Mouse (Mus musculus): ENCODE measurements around the gene Abcb4. TPM values are rescaled to one million over a fixed set of nuclear protein-coding genes. Genes with fewer than 3 reads are reported as not detected.
"Not testable (repeated sequence)": the region's sequence is repeated elsewhere in the genome, so short reads cannot be mapped to it uniquely, and the experiment has no call there.

Gene Abcb4
- polyA plus RNA-seq (2012; rRNA removed) = 4.9 and 6.9 TPM in 2 replicates

GRCm38 (mm10) chr5:8893300-8894103 is at the start of gene Abcb4:
Gene Abcb4, plus strand, starts transcription at chr5:8893717.
- H3K4me3 ChIP-seq (ENCODE audit: extremely low read depth, insufficient read depth, insufficient read length) = peak within 1 kb of the TSS; percentile 70
- no peaks in the 10 kb centered on the region for H3K36me3 ChIP-seq (ENCODE audit: control insufficient read depth, insufficient read depth, low read length)
- WGBS = under 1% methylated on average over 64 of the region's 65 CpGs
- H3K27ac ChIP-seq (ENCODE audit: insufficient read depth, low read length) = peak within 1 kb of the TSS; percentile 57
- peak in 1 of 2 experiments; percentile 55 for DNase-seq (ENCODE audit: low read depth in 1 of 2, low spot score in 2 of 2)
- no peaks in the 10 kb centered on the region for H3K27me3 ChIP-seq (ENCODE audit: control insufficient read depth, insufficient read depth, low read length)
- H3K4me1 ChIP-seq (ENCODE audit: control insufficient read depth, insufficient read depth, insufficient read length) = peaks cover 8% of the 10 kb centered on the region; the same call in 1 of the 2 replicates
- peak; percentile 56; the same call in 1 of the 2 replicates for TF ChIP-seq CTCF (IDR thresholded peaks at IDR 0.05; ENCODE audit: extremely low read depth, insufficient read depth, insufficient read length, insufficient replicate concordance)
- TF ChIP-seq POLR2A (IDR thresholded peaks at IDR 0.05; ENCODE audit: low read depth, low read length) = no peak

DNA sequence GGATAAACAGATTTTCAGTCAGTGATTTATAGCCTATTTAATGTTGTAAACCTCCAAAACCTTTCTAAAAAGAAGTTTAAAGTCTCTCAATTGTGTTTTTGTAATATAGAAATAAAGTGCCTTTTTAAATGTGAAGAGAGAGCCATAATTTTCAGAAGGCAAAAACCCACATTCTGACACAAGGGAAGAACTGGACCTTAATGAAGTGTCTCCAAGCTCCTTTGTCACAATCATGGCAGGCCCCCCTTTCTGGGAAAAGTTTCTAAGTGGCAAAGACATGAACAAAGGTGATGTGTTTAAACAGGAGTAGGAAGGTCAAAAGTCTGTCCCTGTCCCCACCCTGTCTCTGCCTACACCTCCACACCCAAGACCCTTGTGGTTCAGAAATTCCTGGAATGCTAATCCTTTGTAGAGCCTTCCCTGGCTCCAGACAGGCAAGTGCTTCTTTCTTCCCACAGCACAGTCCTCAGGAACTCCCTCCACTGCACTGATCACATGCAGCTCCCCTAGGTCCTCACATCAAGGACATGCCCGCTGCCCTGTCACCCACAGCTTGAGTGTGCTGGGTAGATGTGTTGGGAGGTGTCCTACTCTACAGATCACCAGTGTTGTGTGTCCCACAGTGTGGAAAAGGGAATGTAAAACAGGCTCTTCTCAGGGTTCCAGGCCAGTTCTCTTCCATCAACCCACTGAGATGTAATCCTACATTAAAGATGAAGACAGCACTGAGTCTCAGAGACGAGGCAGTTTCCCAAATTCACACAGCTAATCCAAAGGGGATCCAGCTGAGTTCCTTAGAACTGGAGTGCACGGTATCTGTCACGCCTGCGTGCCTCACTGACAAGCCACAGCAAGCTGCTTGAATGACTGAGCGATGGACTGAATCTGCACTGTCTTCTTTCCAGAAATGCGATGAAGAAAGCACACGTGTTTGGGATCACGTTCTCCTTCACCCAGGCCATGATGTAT is 44.6 kb upstream of the Abcb4 start:
- H3K4me1 ChIP-seq (ENCODE audit: control insufficient read depth, insufficient read depth, insufficient read length); H3K27me3 ChIP-seq (ENCODE audit: control insufficient read depth, insufficient read depth, low read length); DNase-seq (ENCODE audit: low read depth in 1 of 2, low spot score in 2 of 2); H3K36me3 ChIP-seq (ENCODE audit: control insufficient read depth, insufficient read depth, low read length); H3K27ac ChIP-seq (ENCODE audit: insufficient read depth, low read length); H3K4me3 ChIP-seq (ENCODE audit: extremely low read depth, insufficient read depth, insufficient read length): not testable (repeated sequence)
- WGBS = 78% methylated on average over 8 of the region's 9 CpGs

DNA sequence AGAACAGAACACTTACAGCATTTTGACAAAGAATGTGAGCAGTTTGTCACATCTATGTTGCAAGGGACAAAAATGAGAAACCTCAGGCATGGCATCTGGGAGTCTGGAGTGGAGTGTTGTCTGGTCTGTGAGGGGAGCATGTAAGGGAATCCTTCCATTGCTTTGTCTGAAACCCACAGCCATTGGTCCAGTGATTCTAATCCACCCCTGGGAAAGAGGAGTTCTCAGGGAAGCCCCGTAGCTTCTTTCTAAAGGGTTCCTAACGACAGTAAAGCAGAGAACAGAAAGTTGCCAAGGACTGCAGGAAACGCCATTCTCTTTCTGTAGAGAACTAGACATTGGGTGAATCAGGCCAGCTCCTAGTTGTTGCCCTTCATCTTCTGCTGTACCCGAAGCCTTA is 42.7 kb upstream of the Abcb4 start:
- WGBS = 83% methylated on average over 4 of the region's 4 CpGs
- Histone ChIP-seq H3K36me3 (ENCODE audit: control insufficient read depth, insufficient read depth, low read length) (no peaks in the 10 kb centered on the region), H3K4me1 (ENCODE audit: control insufficient read depth, insufficient read depth, insufficient read length) (no peaks in the 10 kb centered on the region), H3K4me3 (ENCODE audit: extremely low read depth, insufficient read depth, insufficient read length) (no peak overlapping the region), H3K27me3 (ENCODE audit: control insufficient read depth, insufficient read depth, low read length) (no peaks in the 10 kb centered on the region), H3K27ac (ENCODE audit: insufficient read depth, low read length) (no peak overlapping the region)
- no peak for TF ChIP-seq POLR2A (IDR thresholded peaks at IDR 0.05; ENCODE audit: low read depth, low read length)
- TF ChIP-seq CTCF (IDR thresholded peaks at IDR 0.05; ENCODE audit: extremely low read depth, insufficient read depth, insufficient read length, insufficient replicate concordance) = no peak
- DNase-seq (ENCODE audit: low read depth in 1 of 2, low spot score in 2 of 2) = no peak

GRCm38 (mm10) chr5:8857201-8857600 is 36.3 kb upstream of the Abcb4 start:
- Histone ChIP-seq H3K4me3 (ENCODE audit: extremely low read depth, insufficient read depth, insufficient read length) (no peak overlapping the region), H3K4me1 (ENCODE audit: control insufficient read depth, insufficient read depth, insufficient read length) (no peaks in the 10 kb centered on the region), H3K36me3 (ENCODE audit: control insufficient read depth, insufficient read depth, low read length) (no peaks in the 10 kb centered on the region), H3K27ac (ENCODE audit: insufficient read depth, low read length) (no peak overlapping the region), H3K27me3 (ENCODE audit: control insufficient read depth, insufficient read depth, low read length) (no peaks in the 10 kb centered on the region)
- no peak for TF ChIP-seq POLR2A (IDR thresholded peaks at IDR 0.05; ENCODE audit: low read depth, low read length)
- no peak for TF ChIP-seq CTCF (IDR thresholded peaks at IDR 0.05; ENCODE audit: extremely low read depth, insufficient read depth, insufficient read length, insufficient replicate concordance)
- 85% methylated on average over 6 of the region's 6 CpGs for WGBS
- DNase-seq (ENCODE audit: low read depth in 1 of 2, low spot score in 2 of 2) = no peak

DNA sequence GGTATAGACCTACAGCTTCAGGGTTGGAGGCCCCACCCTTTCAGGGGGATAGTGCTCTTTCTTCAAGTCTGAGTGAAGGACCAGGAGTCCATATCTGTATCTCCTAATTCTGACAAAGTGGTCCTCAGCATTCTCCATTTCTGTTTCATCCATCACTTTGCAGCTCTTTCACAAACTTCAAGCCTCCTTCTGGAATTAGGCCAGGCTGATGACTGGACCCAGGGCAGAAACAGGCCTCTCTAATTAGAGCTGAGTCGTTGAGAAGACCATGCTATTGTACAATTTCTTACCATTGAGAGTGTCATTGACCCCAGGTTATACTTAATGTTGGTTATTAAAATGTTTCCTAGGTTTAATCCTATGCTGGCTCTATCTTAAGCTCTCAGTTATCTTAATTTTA is 31.7 kb upstream of the Abcb4 start:
- no peaks in the 10 kb centered on the region for H3K36me3 ChIP-seq (ENCODE audit: control insufficient read depth, insufficient read depth, low read length)
- WGBS = 84% methylated on average over 1 of the region's 1 CpGs

GRCm38 (mm10) chr5:8863580-8864337 is 29.8 kb upstream of the Abcb4 start:
- TF ChIP-seq CTCF (IDR thresholded peaks at IDR 0.05; ENCODE audit: extremely low read depth, insufficient read depth, insufficient read length, insufficient replicate concordance) = no peak
- Histone ChIP-seq H3K36me3 (ENCODE audit: control insufficient read depth, insufficient read depth, low read length) (no peaks in the 10 kb centered on the region), H3K4me3 (ENCODE audit: extremely low read depth, insufficient read depth, insufficient read length) (no peak overlapping the region), H3K27me3 (ENCODE audit: control insufficient read depth, insufficient read depth, low read length) (no peaks in the 10 kb centered on the region), H3K27ac (ENCODE audit: insufficient read depth, low read length) (no peak overlapping the region), H3K4me1 (ENCODE audit: control insufficient read depth, insufficient read depth, insufficient read length) (no peaks in the 10 kb centered on the region)
- no peak for DNase-seq (ENCODE audit: low read depth in 1 of 2, low spot score in 2 of 2)
- 64% methylated on average over 14 of the region's 14 CpGs for WGBS

More for the DNA sequence above, 31.7 kb upstream of the Abcb4 start:
- Histone ChIP-seq H3K4me3 (ENCODE audit: extremely low read depth, insufficient read depth, insufficient read length) (no peak overlapping the region), H3K27ac (ENCODE audit: insufficient read depth, low read length) (no peak overlapping the region), H3K4me1 (ENCODE audit: control insufficient read depth, insufficient read depth, insufficient read length) (no peaks in the 10 kb centered on the region), H3K27me3 (ENCODE audit: control insufficient read depth, insufficient read depth, low read length) (no peaks in the 10 kb centered on the region)
- TF ChIP-seq CTCF (IDR thresholded peaks at IDR 0.05; ENCODE audit: extremely low read depth, insufficient read depth, insufficient read length, insufficient replicate concordance) (no peak), POLR2A (IDR thresholded peaks at IDR 0.05; ENCODE audit: low read depth, low read length) (no peak)
- DNase-seq (ENCODE audit: low read depth in 1 of 2, low spot score in 2 of 2) = no peak

GRCm38 (mm10) chr5:8865630-8866029 is 27.9 kb upstream of the Abcb4 start:
- H3K4me1 ChIP-seq (ENCODE audit: control insufficient read depth, insufficient read depth, insufficient read length); DNase-seq (ENCODE audit: low read depth in 1 of 2, low spot score in 2 of 2); H3K27me3 ChIP-seq (ENCODE audit: control insufficient read depth, insufficient read depth, low read length); H3K36me3 ChIP-seq (ENCODE audit: control insufficient read depth, insufficient read depth, low read length); H3K27ac ChIP-seq (ENCODE audit: insufficient read depth, low read length); H3K4me3 ChIP-seq (ENCODE audit: extremely low read depth, insufficient read depth, insufficient read length): not testable (repeated sequence)
- 98% methylated on average over 11 of the region's 11 CpGs for WGBS
